Mouse (Mus musculus) ES-E14 (cell line): Measurements from ENCODE around the gene Cdc42bpg. TPM values are rescaled to one million over a fixed set of nuclear protein-coding genes. Genes with fewer than 3 reads are reported as not detected.

Source experiments
- DNase-seq: peaks from one replicate; pipeline ENCODE4 v3.0.0-alpha.2; 2013; ENCODE audit warnings: low read depth, low spot score
- H3K27ac ChIP-seq: 2 replicates; pipeline ENCODE4 v1.5.1; 2012; ENCODE audit warnings: low read depth, mild to moderate bottlenecking, low read length, moderate library complexity, mixed read lengths; ENCODE audit not compliant: poor library complexity, insufficient read depth, severe bottlenecking
- H3K36me3 ChIP-seq: 2 replicates; pipeline ENCODE4 v1.6.1; 2012; ENCODE audit warnings: mild to moderate bottlenecking, low read length, moderate library complexity, mixed read lengths; ENCODE audit not compliant: control insufficient read depth, poor library complexity, insufficient read depth, severe bottlenecking
- H3K4me1 ChIP-seq, 2 experiments: fragments of 150-350 bp in 1 of 2; sonication (generic) in 1 of 2; 2 replicates each; pipeline ENCODE4 v1.6.1; 2012; ENCODE audit warnings: low read length in 2 of 2, mild to moderate bottlenecking in 1 of 2, mixed read lengths in 1 of 2; ENCODE audit not compliant: control insufficient read depth in 2 of 2, insufficient read depth in 2 of 2, poor library complexity in 1 of 2
- H3K4me3 ChIP-seq, 2 experiments: fragments of 150-350 bp in 1 of 2; sonication (generic) in 1 of 2; 2 replicates each; pipeline ENCODE4 v1.5.1; 2012; ENCODE audit warnings: low read length in 2 of 2, low read depth in 1 of 2, mild to moderate bottlenecking in 1 of 2, mixed read lengths in 1 of 2; ENCODE audit not compliant: insufficient read depth in 1 of 2, poor library complexity in 1 of 2, severe bottlenecking in 1 of 2
- H3K9ac ChIP-seq: 2 replicates; pipeline ENCODE4 v1.6.1; 2012; ENCODE audit warnings: low read depth, mild to moderate bottlenecking, low read length, mixed read lengths; ENCODE audit not compliant: poor library complexity, insufficient read depth, severe bottlenecking
- H3K9me3 ChIP-seq: fragments of 150-350 bp; sonication (generic); 2 replicates; pipeline ENCODE4 v1.6.1; 2012; ENCODE audit warnings: low read depth, mild to moderate bottlenecking, low read length; ENCODE audit not compliant: control insufficient read depth, insufficient read depth
- CHD2 ChIP-seq: IDR thresholded peaks from 2 replicates; pipeline ENCODE4 v1.6.1; 2014; ENCODE audit warnings: mild to moderate bottlenecking, low read depth, low read length, inconsistent platforms
- HCFC1 ChIP-seq: IDR thresholded peaks from 2 replicates; pipeline ENCODE4 v1.6.1; 2012; ENCODE audit warnings: low read length, inconsistent platforms, borderline replicate concordance; ENCODE audit not compliant: insufficient read depth
- MAFK ChIP-seq: IDR thresholded peaks from 2 replicates; pipeline ENCODE4 v1.6.1; 2014; ENCODE audit warnings: mild to moderate bottlenecking, low read depth, low read length, inconsistent platforms; ENCODE audit not compliant: insufficient read depth
- ZC3H11A ChIP-seq: IDR thresholded peaks from 2 replicates; pipeline ENCODE4 v1.6.1; 2012; ENCODE audit warnings: low read depth, mild to moderate bottlenecking, inconsistent platforms, low read length, borderline replicate concordance
- ZNF384 ChIP-seq: IDR thresholded peaks from 2 replicates; pipeline ENCODE4 v1.6.1; 2012; ENCODE audit warnings: low read depth, low read length, inconsistent platforms
- in situ Hi-C, 2 experiments: fragments of 600-800 bp; cut with MboI; formaldehyde crosslinking; loops; one replicate each; pipeline ENCODE4 v1.15.1; 2025; ENCODE audit warnings: low sequenced_read_pairs in 2 of 2, inconsistent platforms in 1 of 2; ENCODE audit not compliant: unreplicated experiment in 2 of 2
- total RNA-seq: library from RNA; depleted of rRNA; stranded (reverse); fragments of 300-350 nt; gene quantifications from 2 replicates; pipeline ENCODE4 v1.2.3, GENCODE M21; 2012

The Cdc42bpg gene
- total RNA-seq, 1 experiment, result 35.5 TPM

DNA sequence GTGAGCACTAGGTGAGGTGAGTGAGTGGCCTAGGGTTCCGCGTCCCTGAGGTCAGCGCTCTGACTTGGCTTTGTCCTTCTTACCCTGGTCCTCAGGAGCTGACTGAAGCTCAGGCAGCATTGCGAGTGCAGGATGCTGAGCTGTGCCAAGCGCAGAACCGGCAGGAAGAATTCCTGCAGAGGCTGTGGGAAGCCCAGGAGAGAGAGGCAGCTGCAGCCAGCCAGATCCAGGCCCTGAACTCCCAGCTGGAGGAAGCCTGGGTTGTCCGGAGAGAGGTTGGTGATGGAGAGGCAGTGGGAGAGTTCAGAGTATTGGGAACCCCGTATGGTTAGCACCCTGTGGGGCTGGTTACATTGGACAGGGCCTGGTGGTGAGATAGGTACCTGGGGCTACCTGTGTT lies 7.5 kb downstream of the Cdc42bpg start:
- Histone ChIP-seq H3K4me1 (peaks cover 3 to 6% of the 10 kb centered on the region in 2 experiments; a peak in 2 of 4 replicates), H3K9me3 (no peaks in the 10 kb centered on the region), H3K36me3 (peaks cover 94% of the 10 kb centered on the region), H3K27ac (no peak overlapping the region), H3K4me3 (no peak overlapping the region), H3K9ac (no peak overlapping the region)
- in situ Hi-C loops, result no loop called here
- no peak for DNase-seq
- TF ChIP-seq CHD2, result no peak
- TF ChIP-seq ZNF384, result no peak
- TF ChIP-seq ZC3H11A, result no peak
- no peak for TF ChIP-seq HCFC1
- no peak for TF ChIP-seq MAFK

GRCm38 (mm10) chr19:6314513-6314912 lies 8.3 kb downstream of the Cdc42bpg start:
- no peak overlapping the region for H3K9ac ChIP-seq
- H3K4me3 ChIP-seq, result no peak overlapping the region
- H3K4me1 ChIP-seq, result peaks cover 2 to 3% of the 10 kb centered on the region in 2 experiments; a peak in 2 of 4 replicates
- no peak for DNase-seq
- H3K36me3 ChIP-seq, result peaks cover 94% of the 10 kb centered on the region
- in situ Hi-C loops, result no loop called here
- no peak for TF ChIP-seq ZNF384
- TF ChIP-seq CHD2, result no peak
- TF ChIP-seq ZC3H11A, result no peak
- TF ChIP-seq MAFK, result no peak
- no peak for TF ChIP-seq HCFC1
- no peak overlapping the region for H3K27ac ChIP-seq
- no peaks in the 10 kb centered on the region for H3K9me3 ChIP-seq

- H3K36me3 ChIP-seq, result peaks cover 91% of the 10 kb centered on the region
- no peak for TF ChIP-seq ZNF384
- TF ChIP-seq CHD2, result no peak
- TF ChIP-seq MAFK, result no peak
- peaks cover 2 to 4% of the 10 kb centered on the region in 2 experiments; a peak in 3 of 4 replicates for H3K4me1 ChIP-seq
- DNase-seq, result no peak
- no peak overlapping the region for H3K27ac ChIP-seq
- H3K9ac ChIP-seq, result no peak overlapping the region
- H3K4me3 ChIP-seq, result no peak overlapping the region
- in situ Hi-C loops, result no loop called here
- no peaks in the 10 kb centered on the region for H3K9me3 ChIP-seq
These were observed 9.3 kb downstream of the Cdc42bpg start for GRCm38 (mm10) chr19:6315573-6315972.

DNA sequence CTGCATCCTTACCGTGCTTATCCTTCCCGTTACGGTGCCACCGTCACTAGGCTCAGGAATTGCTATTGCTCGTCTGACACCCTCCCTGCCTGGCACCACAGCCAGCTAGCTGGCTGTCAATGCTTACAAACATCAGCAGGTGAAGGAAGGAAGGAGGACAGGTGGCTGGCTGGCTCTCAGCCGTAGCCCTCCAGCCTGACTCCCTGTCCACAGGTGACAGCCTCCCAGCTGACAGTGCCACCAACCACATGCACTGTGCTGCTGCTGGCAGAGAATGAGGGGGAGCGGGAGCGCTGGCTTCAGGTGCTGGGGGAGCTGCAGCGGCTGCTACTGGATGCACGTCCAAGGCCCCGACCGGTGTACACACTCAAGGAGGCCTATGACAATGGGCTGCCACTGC lies 11.9 kb downstream of the Cdc42bpg start:
- in situ Hi-C loops, result no loop called here
- H3K9me3 ChIP-seq, result no peaks in the 10 kb centered on the region
- TF ChIP-seq HCFC1 (no peak), CHD2 (no peak), ZC3H11A (no peak), MAFK (no peak), ZNF384 (no peak)
- peaks cover 2 to 22% of the 10 kb centered on the region in 2 experiments; a peak in 3 of 4 replicates for H3K4me1 ChIP-seq
- H3K27ac ChIP-seq, result no peak overlapping the region
- H3K4me3 ChIP-seq, result no peak overlapping the region
- DNase-seq, result no peak
- peaks cover 83% of the 10 kb centered on the region for H3K36me3 ChIP-seq
- no peak overlapping the region for H3K9ac ChIP-seq

DNA sequence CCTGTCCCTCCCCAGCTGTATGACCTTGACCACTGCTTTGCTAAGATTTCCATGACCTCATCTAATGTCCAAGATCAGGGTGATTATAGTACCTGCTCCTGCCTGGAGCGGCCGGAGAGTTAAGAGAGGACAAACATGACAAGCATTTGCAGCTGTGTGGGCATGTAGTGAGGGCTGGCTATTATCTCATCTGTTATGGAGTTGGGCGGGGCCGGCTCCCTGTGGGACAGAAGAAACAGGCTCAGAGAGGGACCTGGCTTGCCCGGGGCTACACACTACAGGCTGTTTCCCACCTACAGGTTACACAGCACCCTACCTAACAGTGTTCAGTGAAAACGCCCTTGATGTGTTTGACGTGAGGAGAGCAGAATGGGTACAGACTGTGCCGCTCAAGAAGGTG lies 15.1 kb downstream of the Cdc42bpg start:
- H3K36me3 ChIP-seq, result peaks cover 70% of the 10 kb centered on the region
- TF ChIP-seq CHD2, result no peak
- no peak for TF ChIP-seq ZC3H11A
- TF ChIP-seq MAFK, result no peak
- TF ChIP-seq ZNF384, result no peak
- no peak for TF ChIP-seq HCFC1
- DNase-seq, result no peak
- peaks cover 0 to 19% of the 10 kb centered on the region in 2 experiments; a peak in 3 of 4 replicates for H3K4me1 ChIP-seq
- no peak overlapping the region for H3K4me3 ChIP-seq
- in situ Hi-C loops, result no loop called here
- no peak overlapping the region for H3K9ac ChIP-seq
- no peak overlapping the region for H3K27ac ChIP-seq
- H3K9me3 ChIP-seq, result no peaks in the 10 kb centered on the region
